Mouse (Mus musculus): ENCODE measurements at regions not wholly inside any gene's neighbourhood (a gene's known extent, or its start where the extent isn't known, plus 50 kb on each side); places are given as distances from the start of the nearest gene placed in this dataset.

DNA sequence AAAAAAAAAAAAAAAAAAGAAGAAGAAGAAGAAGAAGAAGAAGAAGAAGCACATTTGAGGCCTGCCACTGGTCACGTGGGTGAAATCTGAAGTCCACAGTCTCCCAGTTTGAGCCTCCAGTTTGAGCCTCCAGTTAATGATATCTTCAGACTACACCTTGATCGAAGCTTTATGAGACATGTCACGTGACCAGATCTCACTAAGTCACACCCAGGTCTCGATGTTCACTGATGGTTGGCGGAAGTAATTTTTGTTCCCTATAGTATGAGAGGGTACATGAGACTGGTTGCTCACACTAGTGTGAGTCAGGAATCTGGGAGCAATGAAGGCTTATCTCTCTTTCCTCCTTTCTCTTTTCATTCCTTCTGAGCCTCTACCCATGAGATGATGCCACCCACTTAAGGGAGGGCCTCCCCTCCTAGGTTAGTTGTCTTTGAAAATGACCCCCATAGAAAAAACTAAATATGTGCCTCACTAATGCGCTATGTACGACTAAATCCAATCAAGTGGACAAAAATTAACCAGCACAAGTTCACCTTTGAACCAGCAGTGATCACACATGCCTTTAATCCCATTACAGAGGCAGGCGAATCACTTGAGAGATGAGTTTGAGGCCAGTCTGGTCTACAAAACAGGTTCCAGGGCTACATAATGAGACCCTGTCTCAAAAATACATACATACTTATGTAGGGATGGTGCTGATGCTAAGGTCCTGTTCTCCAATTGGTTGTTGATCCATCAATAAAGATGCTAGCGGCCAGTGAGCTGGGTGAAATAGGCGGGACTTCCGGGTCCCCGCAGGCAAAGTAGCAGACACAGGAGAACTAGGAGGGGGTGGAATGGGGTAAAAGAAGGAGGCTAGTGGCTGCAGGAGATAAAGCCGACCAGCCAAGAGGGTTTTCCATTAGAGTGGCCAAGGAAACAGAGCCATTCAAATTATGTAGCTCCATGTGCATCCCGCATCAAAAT lies 66.1 kb upstream of the Klf9 start:
- ATAC-seq (replicated peaks in 1 of 2; ENCODE audit: insufficient read depth in 1 of 2, low FRiP score in 2 of 2, low TSS enrichment in 1 of 2, low read depth in 1 of 2, poor library complexity in 2 of 2, severe bottlenecking in 2 of 2) = no peak

DNA sequence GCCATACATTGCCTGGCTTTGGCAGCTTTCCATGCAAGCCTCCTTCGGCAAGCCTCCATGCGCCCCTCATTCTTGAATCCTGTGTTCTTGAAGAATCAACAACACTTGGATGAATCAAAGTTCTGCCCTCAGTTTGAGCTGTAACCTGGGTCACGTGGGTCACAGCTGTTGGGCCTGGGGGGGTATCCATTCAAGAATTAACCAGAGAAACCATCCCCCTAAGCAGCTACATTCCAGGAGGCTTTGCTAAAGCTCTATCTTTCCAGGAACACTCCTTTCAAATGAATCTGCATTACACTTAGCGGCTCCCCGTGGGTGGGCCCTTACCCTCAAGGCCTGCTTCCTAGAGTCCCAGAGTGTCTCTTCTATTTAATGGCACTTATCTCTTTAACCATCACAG lies 65.2 kb upstream of the Klf9 start:
- no peak for ATAC-seq (replicated peaks in 1 of 2; ENCODE audit: insufficient read depth in 1 of 2, low FRiP score in 2 of 2, low TSS enrichment in 1 of 2, low read depth in 1 of 2, poor library complexity in 2 of 2, severe bottlenecking in 2 of 2)

DNA sequence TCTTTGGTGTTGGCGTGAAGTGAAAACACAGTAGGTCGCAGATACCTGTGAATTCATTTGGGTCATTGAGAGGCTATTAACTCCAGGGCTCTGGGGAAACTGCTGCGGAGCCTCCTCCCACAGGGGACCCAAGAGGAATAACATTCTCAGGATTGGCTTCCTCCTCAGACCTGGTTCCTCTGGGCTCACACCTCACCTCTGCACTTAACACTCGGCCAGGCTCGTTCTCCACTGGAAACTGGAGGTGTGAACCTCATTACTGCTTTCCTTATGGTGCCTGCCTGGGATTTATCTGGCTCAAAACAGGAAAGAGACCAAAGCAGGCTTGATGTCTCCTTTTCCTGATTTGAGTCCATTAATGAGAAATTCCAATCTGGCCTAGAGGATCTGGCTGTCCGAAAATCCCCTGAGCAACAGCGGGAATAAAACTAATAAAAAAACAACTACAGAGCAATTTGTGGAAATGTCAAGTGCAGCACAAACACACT lies 55.8 kb upstream of the Klf9 start:
- ATAC-seq (replicated peaks in 1 of 2; ENCODE audit: insufficient read depth in 1 of 2, low FRiP score in 2 of 2, low TSS enrichment in 1 of 2, low read depth in 1 of 2, poor library complexity in 2 of 2, severe bottlenecking in 2 of 2) = no peak

DNA sequence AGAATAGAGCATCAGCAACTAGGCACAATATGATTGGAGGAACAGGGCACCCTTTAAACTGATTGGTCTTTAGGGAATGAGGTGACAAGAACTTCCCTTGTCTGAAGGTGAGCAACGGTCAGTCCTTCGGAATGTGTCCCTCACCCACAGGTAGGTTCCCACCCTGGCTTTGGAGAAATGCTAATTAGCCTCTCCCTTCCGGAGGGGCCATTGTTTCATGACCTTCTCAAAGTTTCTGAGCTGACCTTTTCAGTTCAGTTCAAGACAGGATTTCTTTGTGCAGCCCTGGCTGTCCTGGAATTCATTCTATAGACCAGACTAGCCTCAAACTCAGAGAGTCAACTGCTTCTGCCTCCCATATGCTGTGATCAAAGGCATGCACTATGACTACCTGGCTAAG lies 53.5 kb upstream of the Klf9 start:
- no peak for ATAC-seq (replicated peaks in 1 of 2; ENCODE audit: insufficient read depth in 1 of 2, low FRiP score in 2 of 2, low TSS enrichment in 1 of 2, low read depth in 1 of 2, poor library complexity in 2 of 2, severe bottlenecking in 2 of 2)

DNA sequence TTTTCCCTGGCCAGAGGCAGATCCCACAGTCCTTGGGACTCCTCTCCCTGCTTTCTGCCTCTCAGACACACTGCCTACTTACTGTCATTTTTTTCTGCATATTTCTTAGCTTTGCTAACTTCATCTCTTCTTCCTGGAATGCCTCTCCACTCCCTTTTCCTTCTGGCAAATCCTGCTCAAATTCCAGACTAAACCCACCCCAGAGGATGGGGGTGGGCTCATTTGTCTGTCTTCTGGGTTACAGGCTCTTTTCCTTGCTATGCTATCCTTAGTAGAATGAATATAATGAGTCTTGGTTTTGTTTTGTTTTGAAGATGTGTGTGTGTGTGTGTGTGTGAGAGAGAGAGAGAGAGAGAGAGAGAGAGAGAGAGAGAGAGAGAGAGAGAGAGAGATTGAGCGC lies 51.9 kb upstream of the Klf9 start:
- ATAC-seq (replicated peaks in 1 of 2; ENCODE audit: insufficient read depth in 1 of 2, low FRiP score in 2 of 2, low TSS enrichment in 1 of 2, low read depth in 1 of 2, poor library complexity in 2 of 2, severe bottlenecking in 2 of 2) = no peak

DNA sequence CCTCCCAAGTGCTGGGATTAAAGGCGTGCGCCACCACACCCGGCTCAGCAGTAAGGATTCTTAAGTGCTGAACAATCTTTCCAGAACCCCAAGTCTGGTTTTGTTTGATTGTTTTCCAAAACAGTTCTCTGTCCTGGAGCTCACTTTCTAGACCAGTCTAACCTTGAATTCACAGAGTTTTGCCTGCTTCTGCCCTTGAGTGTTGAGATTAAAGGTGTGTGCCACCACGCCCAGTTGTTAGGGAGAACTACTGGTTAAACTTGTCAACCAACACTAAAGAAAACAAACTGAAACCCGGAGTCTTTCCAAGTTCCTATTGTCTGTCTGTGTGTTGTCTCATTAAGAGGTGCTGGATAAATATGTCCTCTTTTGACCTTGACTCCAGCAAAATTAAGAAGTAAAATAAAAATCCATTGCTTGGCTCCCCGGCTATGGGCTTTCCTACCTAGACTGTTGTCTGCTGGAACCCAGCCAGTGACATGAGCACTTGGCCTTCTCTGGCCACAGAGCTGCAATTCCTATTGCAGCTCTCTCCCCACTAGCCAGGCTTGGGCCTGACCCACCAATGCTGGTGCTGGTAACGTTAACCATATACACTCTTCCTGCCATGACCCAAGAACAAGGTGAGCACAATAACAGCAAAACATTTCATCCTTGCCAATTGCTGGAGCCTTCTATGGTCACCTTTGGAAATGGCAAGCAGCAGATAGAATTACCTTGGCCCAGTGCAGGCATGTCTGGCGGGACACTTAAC lies 51.1 kb upstream of the Klf9 start:
- ATAC-seq (replicated peaks in 1 of 2; ENCODE audit: insufficient read depth in 1 of 2, low FRiP score in 2 of 2, low TSS enrichment in 1 of 2, low read depth in 1 of 2, poor library complexity in 2 of 2, severe bottlenecking in 2 of 2) = no peak

Measured in hematopoietic stem cell, adult 5-6 weeks (primary cell).